Mouse (Mus musculus) midbrain, embryonic 10.5 days (tissue): ENCODE measurements around the gene Morc3. TPM values are rescaled to one million over a fixed set of nuclear protein-coding genes. Genes with fewer than 3 reads are reported as not detected.

ENCODE experiments used
- DNase-seq: peaks from one replicate; pipeline ENCODE4 v3.0.0-alpha.2; 2017; ENCODE audit warnings: low spot score
- H3K27ac ChIP-seq: fragments of 300-500 bp; sonication (generic); replicated peaks from 2 replicates; pipeline ENCODE4 v1.5.1; 2016; ENCODE audit warnings: mild to moderate bottlenecking
- H3K27me3 ChIP-seq: fragments of 300-500 bp; sonication (generic); 2 replicates; pipeline ENCODE4 v1.6.1; 2016; ENCODE audit warnings: low read depth, mild to moderate bottlenecking; ENCODE audit not compliant: poor library complexity, severe bottlenecking
- H3K36me3 ChIP-seq: fragments of 300-500 bp; sonication (generic); 2 replicates; pipeline ENCODE4 v1.6.1; 2016; ENCODE audit warnings: mild to moderate bottlenecking, moderate library complexity
- H3K4me1 ChIP-seq: fragments of 300-500 bp; sonication (generic); 2 replicates; pipeline ENCODE4 v1.6.1; 2016
- H3K4me3 ChIP-seq: fragments of 300-500 bp; sonication (generic); 2 replicates; pipeline ENCODE4 v1.5.1; 2016; ENCODE audit warnings: mild to moderate bottlenecking, moderate library complexity
- H3K9me3 ChIP-seq: fragments of 300-500 bp; sonication (generic); replicated peaks from 2 replicates; pipeline ENCODE4 v1.6.1; 2016; ENCODE audit warnings: mild to moderate bottlenecking
- WGBS: fragments of 180-500 bp; shearing (Covaris S2); methylation state at CpG from one replicate; pipeline ENCODE4 v1.1.7; 2016; 5-methylcytosine and 5-hydroxymethylcytosine counted together
- polyA plus RNA-seq: library from polyadenylated mRNA; unstranded; fragments of >200 nt; fragmentation: Nextera tagmentation; extraction: Ambion mirVana; gene quantifications from 2 replicates; pipeline ENCODE4 v1.2.1, GENCODE M21; 2016

Gene Morc3
- polyA plus RNA-seq, 1 experiment from 2014 or later, result 29.5 TPM

DNA sequence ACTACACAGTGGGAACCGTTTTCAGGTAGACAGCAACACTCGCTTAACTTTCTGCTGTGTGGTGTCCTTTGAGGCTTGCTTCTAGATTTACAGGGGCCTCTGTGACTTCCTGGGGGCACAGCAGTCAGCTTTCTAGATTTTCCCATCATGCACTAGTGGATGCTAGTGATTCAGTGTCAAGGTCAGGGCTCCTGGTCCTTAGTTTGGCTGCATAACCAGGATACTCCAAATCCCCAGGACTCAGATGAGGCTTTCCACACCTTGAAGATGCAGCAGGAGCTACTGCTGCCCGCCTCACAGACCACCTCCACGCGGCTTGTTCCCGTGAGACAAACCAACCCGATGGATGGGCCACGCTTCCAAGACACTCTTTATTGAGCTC lies 86.7 kb downstream of the Morc3 start:
- DNase-seq, result no peak

DNA sequence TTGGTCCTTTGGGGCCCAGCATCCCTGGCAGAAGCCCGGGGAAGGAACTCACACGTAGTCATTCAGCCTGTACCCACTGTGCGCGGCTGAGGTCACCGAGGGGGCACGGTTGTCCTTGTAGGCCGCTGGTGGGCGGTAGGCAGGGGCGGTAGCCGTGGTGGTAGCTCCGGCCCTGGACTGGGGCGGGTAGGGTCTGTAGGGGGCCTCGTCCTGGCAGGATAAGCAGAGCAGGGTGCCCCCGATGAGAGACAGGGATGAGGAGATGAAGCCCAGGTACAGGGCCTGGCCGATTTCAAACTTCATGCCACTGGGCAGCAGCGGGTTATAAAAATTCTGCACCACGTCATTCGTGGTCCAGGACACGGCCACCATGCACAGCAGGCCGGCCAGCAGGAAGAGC lies 87.3 kb downstream of the Morc3 start:
- Histone ChIP-seq H3K9me3 (no peaks in the 10 kb centered on the region), H3K4me1 (peaks cover 5% of the 10 kb centered on the region), H3K4me3 (no peak overlapping the region), H3K27me3 (peaks cover 8% of the 10 kb centered on the region; the same call in 1 of the 2 replicates), H3K27ac (no peak overlapping the region), H3K36me3 (no peaks in the 10 kb centered on the region)
- 82% methylated on average over 20 of the region's 20 CpGs for WGBS
- DNase-seq, result no peak

More for the DNA sequence above, 86.7 kb downstream of the Morc3 start:
- peaks cover 5% of the 10 kb centered on the region for H3K4me1 ChIP-seq
- H3K36me3 ChIP-seq, result no peaks in the 10 kb centered on the region
- H3K27me3 ChIP-seq, result peaks cover 8% of the 10 kb centered on the region; the same call in 1 of the 2 replicates
- peak overlapping the region; percentile 61 for H3K27ac ChIP-seq
- WGBS, result 69% methylated on average over 8 of the region's 8 CpGs
- H3K4me3 ChIP-seq, result peak overlapping the region; percentile 40
- no peaks in the 10 kb centered on the region for H3K9me3 ChIP-seq

DNA sequence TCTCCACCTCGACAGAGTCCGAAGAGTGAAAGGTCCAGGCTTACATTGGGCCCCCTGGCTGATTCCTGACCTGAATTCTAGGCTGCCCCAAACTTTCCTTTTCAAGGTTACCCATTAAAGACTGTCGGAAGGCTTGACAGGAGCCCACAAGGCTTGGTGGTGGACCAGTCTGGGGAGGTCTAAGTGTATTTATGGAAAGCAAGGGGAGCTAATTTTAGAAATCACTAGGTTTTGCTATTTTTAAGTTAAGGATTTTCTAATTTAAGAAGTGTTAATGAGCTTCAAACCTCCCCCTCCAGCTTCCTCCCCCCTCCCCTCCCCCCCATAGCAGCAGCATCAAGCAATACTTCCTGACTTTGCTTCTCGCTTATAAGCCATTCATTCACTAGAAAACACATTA lies 88.8 kb downstream of the Morc3 start:
- no peak overlapping the region for H3K4me3 ChIP-seq
- H3K36me3 ChIP-seq, result no peaks in the 10 kb centered on the region
- peaks cover 8% of the 10 kb centered on the region; the same call in 1 of the 2 replicates for H3K27me3 ChIP-seq
- no peaks in the 10 kb centered on the region for H3K9me3 ChIP-seq
- peaks cover 5% of the 10 kb centered on the region for H3K4me1 ChIP-seq
- 76% methylated on average over 4 of the region's 4 CpGs for WGBS
- DNase-seq, result no peak
- no peak overlapping the region for H3K27ac ChIP-seq

DNA sequence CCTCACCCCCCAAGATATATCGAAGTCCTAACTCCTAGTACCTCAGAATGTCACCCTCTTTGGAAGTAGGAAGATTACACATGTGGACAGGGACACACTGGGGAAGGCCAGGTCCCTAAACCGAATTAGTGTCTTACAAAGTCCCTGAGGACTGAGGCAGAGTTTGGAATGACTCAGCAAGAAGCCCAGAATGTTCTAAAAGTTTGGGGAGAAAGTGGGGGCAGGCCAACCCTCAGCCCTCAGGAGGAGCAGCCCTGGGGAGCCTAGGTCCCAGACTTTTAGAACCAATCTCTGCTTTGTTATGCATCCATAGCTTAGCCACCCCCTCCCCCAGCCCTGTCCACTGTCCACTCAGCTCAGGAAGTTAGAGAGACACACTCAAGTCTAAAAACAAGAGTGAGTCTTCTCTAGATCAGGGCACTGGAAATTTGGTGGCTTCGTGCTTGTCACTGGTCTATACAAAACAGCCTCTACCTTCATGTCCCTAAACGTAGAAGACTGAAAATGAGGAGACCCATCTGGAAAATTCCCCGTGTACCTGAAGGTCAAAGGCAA lies 91.0 kb downstream of the Morc3 start:
- Histone ChIP-seq H3K4me1 (peaks cover 5% of the 10 kb centered on the region), H3K36me3 (no peaks in the 10 kb centered on the region), H3K4me3 (no peak overlapping the region), H3K27ac (no peak overlapping the region), H3K27me3 (peaks cover 8% of the 10 kb centered on the region; the same call in 1 of the 2 replicates), H3K9me3 (no peaks in the 10 kb centered on the region)
- no peak for DNase-seq
- 79% methylated on average over 5 of the region's 5 CpGs for WGBS

DNA sequence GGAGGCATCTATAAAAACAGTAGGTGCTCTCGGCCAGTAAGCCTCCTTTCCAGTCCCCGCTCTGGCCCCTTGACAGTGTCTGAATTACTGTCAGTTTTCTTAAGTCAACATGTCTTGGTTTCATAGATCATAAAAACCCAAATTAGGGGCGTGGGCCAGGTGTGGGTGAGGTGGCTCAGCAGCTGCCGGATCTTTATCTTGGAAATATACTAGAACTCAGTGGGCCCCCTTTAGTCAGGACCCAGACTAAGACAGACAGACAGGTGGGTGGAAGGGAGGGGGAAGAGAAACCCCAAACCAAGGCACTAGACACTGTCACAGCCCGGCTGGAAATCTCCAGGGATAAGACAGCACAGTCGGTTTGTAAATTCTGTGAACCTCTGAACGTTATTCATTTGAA lies 91.9 kb downstream of the Morc3 start:
- H3K27ac ChIP-seq, result no peak overlapping the region
- no peak overlapping the region for H3K4me3 ChIP-seq
- H3K27me3 ChIP-seq, result peaks cover 8% of the 10 kb centered on the region; the same call in 1 of the 2 replicates
- DNase-seq, result no peak
- no peaks in the 10 kb centered on the region for H3K9me3 ChIP-seq
- WGBS, result 81% methylated on average over 7 of the region's 7 CpGs
- no peaks in the 10 kb centered on the region for H3K4me1 ChIP-seq
- no peaks in the 10 kb centered on the region for H3K36me3 ChIP-seq

Other genes with a start within 250 kb of the Morc3 start
- gene Setd4, start 228.1 kb upstream of the Morc3 start, polyA plus RNA-seq, result 13.0 and 14.5 TPM in 2 replicates
- 82.1 and 84.6 TPM in 2 replicates for gene Cbr1, start 226.3 kb upstream of the Morc3 start, polyA plus RNA-seq
- not detected in 2 replicates for gene Gm5678, start 204.0 kb upstream of the Morc3 start, polyA plus RNA-seq
- gene Cbr3, start 148.9 kb upstream of the Morc3 start, polyA plus RNA-seq, result 1.8 and 1.9 TPM in 2 replicates
- 8.9 and 12.9 TPM in 2 replicates for gene Dop1b, start 120.2 kb upstream of the Morc3 start, polyA plus RNA-seq
- 119 and 136 TPM in 2 replicates for gene Chaf1b, start 51.8 kb downstream of the Morc3 start, polyA plus RNA-seq
- not detected in 2 replicates for gene Cldn14, start 176.7 kb downstream of the Morc3 start, polyA plus RNA-seq